Mouse (Mus musculus): ENCODE data around the gene Vamp4.
A peak's percentile ranks its signal among the peaks of the same experiment; 100 is the strongest.
"Not testable (repeated sequence)": the region's sequence is repeated elsewhere in the genome, so short reads cannot be mapped to it uniquely, and the experiment has no call there.

The Vamp4 gene

GRCm38 (mm10) chr1:162589443-162589842 is 19.1 kb downstream of the Vamp4 start:
- DNase-seq (ENCODE audit: low read depth, low spot score) = peak; percentile 34

DNA sequence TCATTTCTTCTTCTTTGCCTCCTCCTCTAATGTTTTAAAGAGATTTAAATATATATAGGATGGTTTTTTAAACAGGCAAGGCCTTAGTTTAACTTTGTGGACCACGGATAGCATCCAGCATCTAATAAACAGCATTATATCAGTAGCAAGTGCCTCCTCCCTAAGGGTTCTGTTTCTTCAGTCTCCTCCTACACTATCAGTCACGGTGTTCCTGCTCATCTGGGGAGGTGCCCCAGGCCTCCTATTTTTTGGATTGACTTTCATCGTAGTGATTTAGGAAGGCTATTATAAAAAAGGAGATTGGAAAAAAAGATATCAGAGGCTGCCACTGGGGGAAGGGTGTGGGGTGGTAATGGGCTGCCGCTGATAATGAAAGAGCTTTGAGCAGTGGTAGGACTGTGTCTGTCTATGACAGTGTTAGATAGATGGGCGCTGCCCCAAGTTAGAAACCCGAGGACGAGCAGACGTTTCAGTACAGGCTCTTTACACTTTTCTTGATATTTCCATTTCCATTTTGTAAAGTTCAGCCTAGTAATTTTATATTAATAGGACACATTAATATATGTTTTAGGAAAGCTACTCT is 20.2 kb downstream of the Vamp4 start:
- DNase-seq (ENCODE audit: low read depth, low spot score) = no peak

DNA sequence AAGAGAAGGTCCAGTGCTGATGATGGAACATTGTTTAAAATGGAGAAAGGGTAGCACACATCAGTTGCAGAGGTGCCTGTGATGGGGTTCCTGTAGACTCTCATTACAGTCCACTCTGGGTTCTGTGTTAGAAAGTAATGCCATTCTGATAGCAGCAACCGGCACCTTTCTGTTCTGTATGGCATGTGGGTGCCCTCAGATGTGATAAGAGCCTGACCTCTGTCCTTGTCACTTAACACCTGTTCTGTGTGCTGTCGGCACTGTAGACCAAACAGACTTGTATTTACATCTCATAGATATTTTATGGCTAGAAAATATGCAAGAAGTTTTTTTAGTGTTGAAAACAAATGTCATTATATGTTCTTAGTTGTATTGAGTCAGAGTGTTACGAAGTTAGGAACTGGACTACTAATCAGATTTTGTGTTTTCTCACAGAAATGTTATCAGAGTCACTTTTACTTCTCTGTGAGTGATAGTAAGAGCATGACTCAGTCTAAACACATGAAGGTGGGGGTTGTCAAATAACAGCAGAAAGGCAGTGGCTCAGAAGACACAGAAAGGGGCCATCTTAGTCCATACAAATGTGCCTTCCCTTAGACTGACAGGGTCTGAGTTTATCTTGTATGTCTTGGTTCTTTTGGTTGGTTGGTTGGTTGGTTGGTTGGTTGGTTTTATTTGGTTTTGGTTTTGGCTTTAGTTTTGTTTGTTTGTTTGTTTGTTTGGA is 27.2 kb downstream of the Vamp4 start:
- DNase-seq (ENCODE audit: low read depth, low spot score) = no peak

DNA sequence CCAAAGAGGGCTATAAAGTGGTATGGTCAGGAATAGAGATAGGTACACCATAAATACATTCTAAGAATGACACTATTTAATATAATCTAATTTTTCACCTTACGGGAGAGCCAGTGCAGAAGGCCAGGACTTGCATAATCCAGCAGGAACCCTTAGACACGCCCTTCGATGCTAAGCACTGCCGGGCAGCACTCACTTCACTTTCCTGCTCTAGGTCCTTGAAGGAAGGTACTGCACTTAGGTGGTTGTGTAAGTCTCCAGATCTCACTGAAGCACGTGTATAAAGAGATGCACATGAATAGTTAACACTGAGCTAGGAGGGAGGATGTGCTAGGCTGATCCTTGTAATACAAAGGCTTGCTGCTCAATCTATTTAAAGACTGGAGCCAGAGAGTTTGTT is 29.3 kb downstream of the Vamp4 start:
- DNase-seq (ENCODE audit: low read depth, low spot score) = no peak

DNA sequence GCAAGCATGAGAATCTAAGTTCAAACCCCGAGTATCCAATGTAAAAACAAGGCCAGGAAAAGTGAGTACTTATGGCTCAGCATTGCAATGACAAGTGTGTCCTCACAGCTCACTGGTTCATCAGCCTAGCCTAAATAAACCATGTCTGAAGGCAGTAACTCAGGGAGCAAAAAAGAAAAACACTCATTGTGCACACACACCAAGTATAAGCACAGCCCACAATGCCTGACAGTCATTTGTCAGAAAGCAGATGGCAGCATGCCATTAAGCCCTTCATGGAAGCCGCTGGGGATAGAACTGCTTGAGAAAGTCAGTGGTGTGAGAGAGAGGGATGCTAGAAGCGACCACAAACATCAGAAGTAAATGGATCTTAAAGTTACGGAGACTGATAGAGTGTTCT is 31.0 kb downstream of the Vamp4 start:
- peak; percentile 29 for DNase-seq (ENCODE audit: low read depth, low spot score)

DNA sequence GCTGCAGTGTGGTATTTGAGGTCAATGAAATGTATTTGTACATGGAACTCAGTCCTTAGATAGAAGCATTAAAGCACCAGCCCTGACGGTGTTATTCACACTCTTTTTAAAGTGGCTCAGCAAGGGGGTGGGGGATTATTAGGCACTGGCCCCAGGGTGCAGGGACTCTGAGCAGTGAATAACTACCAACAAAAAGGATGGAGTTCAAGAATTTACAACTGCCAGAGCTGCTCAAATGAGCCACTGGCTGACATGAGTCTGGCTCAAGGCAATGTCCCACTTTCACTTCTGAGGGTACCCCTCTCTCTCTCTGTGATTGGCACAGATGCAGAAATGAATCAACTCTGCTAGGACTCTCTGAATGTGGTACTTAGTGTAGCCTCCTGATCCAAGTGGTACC is 37.8 kb downstream of the Vamp4 start:
- DNase-seq (ENCODE audit: low read depth, low spot score) = no peak

DNA sequence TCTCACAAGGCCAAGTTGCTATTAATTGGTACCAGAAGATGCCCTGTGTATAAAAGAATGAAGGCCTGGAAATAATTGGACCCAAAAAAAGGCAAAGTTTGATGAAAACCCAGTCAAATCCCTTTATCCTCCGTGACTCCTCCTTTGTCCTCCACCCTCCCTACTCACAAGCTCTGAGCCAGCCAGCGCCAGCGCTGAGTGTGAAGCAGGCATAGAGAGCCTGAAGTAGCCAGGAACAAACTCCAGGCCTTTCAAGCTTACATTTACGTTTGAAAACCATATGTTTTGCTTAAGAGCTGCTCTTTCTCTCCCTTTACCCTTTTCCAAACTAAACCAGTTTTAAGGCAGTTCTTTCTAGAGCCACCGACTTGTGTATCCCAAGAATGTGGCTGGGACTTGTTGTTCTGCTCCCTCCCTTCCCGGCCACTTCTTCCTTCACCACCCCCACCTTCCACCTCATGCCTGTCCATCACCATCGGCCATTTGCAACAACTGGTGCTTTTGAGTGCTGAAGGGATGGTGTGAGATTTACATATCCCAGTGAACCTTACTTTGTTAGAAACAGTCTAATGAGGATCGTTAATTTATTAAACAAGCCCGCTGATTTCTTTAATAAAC is 39.4 kb downstream of the Vamp4 start:
- no peak for DNase-seq (ENCODE audit: low read depth, low spot score)

GRCm38 (mm10) chr1:162611191-162611590 is 40.9 kb downstream of the Vamp4 start:
- no peak for DNase-seq (ENCODE audit: low read depth, low spot score)

DNA sequence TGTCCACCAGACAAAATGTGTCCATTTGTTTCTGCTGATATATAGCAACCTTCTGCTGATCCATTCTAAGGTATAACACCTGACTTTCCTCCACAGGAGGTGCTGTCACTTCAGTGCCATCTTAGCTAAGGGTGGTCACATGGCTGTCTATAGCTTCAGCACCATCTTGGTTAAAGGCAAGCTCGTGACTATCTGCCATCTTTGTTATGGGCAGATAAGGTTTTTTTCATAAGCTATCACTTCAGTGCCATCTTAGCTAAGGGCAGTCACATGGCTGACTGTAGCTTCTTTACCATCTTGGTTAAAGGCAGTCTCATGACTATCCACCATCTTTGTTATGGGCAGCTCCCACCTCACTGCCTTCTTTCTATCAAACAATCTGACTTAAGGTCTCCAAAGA is 45.2 kb downstream of the Vamp4 start:
- DNase-seq (ENCODE audit: low read depth, low spot score) = peak; percentile 75

- DNase-seq (ENCODE audit: low read depth, low spot score) = no peak
These were observed 50.2 kb downstream of the Vamp4 start for GRCm38 (mm10) chr1:162620487-162620886.

GRCm38 (mm10) chr1:162623895-162624294 is 53.6 kb downstream of the Vamp4 start:
- DNase-seq (ENCODE audit: low read depth, low spot score) = no peak

DNA sequence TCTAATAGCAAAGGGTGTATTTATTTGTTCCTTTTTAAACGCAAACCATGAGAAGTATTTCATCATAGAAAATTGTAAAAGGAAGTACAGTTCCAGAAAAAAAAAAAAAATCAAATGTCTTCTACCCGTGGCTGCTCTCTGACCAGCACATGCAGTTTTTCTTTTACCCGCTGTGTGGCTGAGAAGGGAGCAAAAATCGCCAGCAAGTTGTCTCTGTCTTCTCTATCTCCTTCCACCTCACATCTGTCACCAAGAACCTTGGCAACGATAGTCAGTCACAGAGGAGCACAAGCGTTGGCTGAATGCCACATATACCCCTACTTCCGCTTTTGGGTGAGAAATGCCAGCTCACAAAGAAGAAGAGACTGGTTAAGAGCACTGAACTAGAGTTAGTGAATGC is 54.9 kb downstream of the Vamp4 start:
- DNase-seq (ENCODE audit: low read depth, low spot score) = no peak

- DNase-seq (ENCODE audit: low read depth, low spot score) = not testable (repeated sequence)
These were observed 57.5 kb downstream of the Vamp4 start for GRCm38 (mm10) chr1:162627821-162628220.

DNA sequence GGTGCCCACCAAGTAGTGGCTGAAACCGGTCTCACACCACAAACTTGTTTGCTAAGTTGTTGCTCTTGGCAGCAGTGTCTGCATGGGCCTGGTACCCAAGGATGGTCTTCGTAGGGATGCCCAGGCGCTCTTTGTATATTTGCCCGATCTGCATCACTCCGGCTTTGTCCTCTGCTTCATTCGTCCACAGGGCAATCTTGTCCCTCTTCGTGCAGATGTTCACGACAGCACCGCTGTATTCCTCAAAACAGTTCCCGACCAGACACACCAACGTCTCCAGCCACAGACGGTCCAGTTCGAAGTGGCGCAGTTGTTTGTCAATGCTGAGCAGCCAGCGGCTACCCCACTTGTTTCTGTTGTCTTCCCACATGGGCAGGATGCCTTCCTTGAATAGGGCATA is 58.0 kb downstream of the Vamp4 start:
- not testable (repeated sequence) for DNase-seq (ENCODE audit: low read depth, low spot score)

DNA sequence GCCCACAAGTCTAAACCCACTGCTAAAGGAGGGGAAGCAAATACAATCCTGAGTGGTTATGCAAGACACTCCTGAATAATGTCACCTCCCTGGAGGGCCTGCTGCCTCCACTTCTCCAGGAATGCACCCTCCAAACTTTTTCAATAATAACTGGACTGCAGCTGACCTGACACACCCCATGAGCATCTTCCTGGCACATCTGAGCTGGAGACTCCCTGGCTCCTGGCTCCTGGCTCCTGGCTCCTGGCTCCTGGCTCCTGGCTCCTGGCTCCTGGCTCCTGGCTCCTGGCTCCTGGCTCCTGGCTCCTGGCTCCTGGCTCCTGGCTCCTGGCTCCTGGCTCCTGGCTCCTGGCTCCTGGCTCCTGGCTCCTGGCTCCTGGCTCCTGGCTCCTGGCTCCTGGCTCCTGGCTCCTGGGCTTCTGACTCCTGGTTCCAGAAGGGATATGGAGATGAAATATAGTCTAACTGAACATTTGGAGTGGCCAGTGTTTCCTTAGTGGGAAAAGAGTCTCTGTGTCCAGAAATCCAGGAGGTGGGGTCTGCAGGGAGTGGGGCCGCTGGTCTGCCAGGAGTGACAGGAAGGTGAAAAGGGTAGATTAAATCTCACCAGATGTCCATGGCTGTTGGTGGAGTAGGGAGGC is 65.1 kb downstream of the Vamp4 start:
- DNase-seq (ENCODE audit: low read depth, low spot score) = peak; percentile 41

DNA sequence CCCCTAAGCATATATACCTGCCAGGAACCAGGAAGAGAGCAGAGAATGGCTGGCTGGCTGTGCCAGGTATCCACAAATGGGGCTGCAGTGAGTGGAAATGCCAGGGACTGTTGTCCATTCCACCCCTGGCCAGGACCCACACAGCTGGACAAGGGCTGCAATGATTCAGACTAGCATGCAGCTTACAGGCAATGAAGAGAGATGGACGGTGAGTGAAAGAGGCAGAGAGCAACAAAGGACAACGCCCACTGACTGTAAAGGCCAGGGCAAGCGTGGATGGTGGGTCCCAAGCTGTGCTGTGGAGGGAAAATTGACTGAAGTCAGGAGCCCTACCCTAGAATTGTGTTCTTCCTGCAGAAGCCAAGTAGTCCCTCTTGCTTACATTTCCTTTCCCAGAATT is 66.2 kb downstream of the Vamp4 start:
- DNase-seq (ENCODE audit: low read depth, low spot score) = no peak

GRCm38 (mm10) chr1:162638535-162638934 is 68.2 kb downstream of the Vamp4 start:
- DNase-seq (ENCODE audit: low read depth, low spot score) = peak; percentile 8

DNA sequence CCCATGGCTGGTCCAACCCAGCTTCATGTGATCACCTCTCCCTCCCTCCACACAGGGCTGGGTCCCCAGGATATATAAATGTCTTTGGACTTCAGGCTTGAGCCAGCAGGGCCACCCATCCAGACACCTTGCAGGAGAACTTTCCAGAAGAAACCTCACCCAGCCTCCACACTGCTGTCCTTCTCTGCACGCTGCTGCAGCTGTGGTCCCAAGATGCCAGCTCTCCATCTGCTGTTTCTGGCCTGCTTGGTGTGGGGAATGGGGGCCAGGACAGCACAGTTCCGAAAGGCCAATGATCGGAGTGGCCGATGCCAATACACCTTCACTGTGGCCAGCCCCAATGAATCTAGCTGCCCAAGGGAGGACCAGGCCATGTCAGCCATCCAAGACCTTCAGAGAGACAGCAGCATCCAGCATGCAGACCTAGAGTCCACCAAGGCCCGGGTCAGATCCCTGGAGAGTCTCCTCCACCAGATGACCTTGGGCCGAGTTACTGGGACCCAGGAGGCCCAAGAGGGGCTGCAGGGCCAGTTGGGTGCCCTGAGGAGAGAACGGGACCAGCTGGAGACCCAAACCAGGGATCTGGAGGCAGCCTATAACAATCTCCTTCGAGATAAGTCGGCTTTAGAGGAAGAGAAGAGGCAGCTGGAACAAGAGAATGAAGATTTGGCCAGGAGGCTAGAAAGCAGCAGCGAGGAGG is 68.9 kb downstream of the Vamp4 start, which contains the start of gene Myoc:
Gene Myoc (plus strand): TSS at position 105 of the 700 bp plus-strand sequence.
- DNase-seq (ENCODE audit: low read depth, low spot score) = no peak

- DNase-seq (ENCODE audit: low read depth, low spot score) = no peak
These were observed 69.5 kb downstream of the Vamp4 start for GRCm38 (mm10) chr1:162639861-162640260.

GRCm38 (mm10) chr1:162642591-162642990 is 72.3 kb downstream of the Vamp4 start:
- DNase-seq (ENCODE audit: low read depth, low spot score) = no peak

DNA sequence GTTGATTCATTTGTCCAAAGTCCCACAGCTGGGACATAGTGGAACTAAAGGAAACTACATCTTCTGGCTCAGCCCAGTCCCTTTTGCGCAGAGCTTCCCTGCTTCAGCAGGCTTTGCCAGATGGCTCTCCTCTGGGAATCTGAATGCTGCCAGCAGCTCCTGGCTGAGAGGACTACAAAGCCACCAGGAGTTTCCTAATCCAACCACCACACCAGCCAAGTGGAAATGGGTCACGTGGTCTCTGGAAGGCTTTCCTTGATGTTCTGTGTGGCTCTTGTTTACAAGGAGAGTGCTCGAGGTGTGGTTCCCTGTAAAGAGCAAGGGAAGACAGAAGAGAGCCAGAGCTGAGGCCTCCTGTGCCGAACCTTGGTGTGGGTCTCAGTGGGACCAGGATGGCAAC is 73.4 kb downstream of the Vamp4 start:
- DNase-seq (ENCODE audit: low read depth, low spot score) = peak; percentile 92
